Mouse (Mus musculus) T-helper 1 cell (primary cell): ENCODE measurements around the gene Bmp5.
"Not testable (repeated sequence)": the region's sequence is repeated elsewhere in the genome, so short reads cannot be mapped to it uniquely, and the experiment has no call there.

Experiments
- in situ Hi-C: fragments of 300-600 bp; cut with MboI, MseI; formaldehyde crosslinking; loops from one replicate; pipeline ENCODE4 v1.15.1; 2025; ENCODE audit warnings: high pct_unique_total_duplicates

Bmp5 gene

GRCm38 (mm10) chr9:75775129-75775845 is at the start of gene Bmp5:
Gene Bmp5 (plus strand): TSS chr9:75775364.
- in situ Hi-C loops, result no loop called here

- in situ Hi-C loops, result loop anchor here (25.0 kb wide), 1 partner anchor 352 kb away; no protein-coding TSS in a partner anchor
These were observed 15.1 kb upstream of the Bmp5 start for GRCm38 (mm10) chr9:75760075-75760474.

DNA sequence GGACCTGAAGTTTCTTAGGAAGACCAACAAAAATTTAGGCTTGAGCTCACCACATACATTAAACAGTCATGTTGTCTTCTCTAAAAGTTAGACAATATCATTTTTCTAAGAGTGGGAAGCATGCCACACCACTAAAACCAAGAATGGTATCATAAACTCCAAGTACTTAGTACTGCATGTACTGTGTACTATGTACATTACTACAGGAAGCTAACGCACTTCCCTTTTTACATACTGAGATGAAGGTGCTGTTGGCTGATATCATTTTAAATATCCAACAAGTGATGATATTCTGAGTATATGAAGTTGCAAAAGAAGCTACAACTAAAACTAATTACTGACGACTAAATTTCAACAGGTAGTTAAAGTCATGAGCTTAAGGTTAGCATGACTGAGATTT is 13.6 kb upstream of the Bmp5 start:
- in situ Hi-C loops, result loop anchor here (25.0 kb wide), 1 partner anchor 351 kb away; no protein-coding TSS in a partner anchor

DNA sequence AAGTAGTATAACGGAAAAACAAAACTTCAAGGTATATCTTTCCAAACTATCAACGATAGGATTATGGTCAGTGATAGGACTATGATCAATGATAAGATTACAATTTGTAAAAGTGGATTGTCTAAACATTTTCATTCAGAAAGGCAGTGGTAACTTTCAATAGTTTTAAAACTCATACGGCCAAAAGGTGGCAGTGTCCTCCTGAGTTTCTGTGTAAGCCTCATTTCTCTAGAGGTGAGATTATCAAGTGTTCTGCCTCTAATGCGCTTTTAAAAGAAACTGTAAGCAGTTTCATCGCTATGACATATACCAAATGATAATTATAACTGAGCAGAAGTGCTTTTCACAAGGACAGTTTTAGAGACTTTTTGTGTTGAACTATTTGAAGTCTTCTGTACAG is 12.7 kb upstream of the Bmp5 start:
- in situ Hi-C loops, result loop anchor here (25.0 kb wide), 1 partner anchor 350 kb away; no protein-coding TSS in a partner anchor

DNA sequence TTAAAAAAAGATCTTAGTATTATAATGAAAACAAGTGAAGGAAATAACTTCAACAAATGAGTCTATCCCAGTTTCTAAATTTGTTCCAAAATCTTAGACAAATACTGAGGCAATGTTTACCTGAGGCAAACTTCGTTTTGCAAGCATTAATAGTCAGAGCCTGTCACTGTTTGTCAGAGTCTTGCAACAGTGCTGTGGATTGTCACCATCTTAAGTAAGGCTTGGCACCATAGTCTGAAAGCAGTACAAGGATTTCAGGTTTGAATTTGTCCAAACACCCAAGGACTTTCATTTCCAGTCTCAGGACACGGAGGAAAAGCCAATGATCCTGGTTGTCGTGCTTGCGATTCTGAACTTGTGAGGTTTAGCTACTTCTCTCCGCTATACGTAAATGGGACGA is 10.4 kb upstream of the Bmp5 start:
- in situ Hi-C loops, result loop anchor here (25.0 kb wide), 1 partner anchor 348 kb away; no protein-coding TSS in a partner anchor

GRCm38 (mm10) chr9:75766521-75766920 is 8.6 kb upstream of the Bmp5 start:
- in situ Hi-C loops, result loop anchor here (25.0 kb wide), 1 partner anchor 346 kb away; no protein-coding TSS in a partner anchor

DNA sequence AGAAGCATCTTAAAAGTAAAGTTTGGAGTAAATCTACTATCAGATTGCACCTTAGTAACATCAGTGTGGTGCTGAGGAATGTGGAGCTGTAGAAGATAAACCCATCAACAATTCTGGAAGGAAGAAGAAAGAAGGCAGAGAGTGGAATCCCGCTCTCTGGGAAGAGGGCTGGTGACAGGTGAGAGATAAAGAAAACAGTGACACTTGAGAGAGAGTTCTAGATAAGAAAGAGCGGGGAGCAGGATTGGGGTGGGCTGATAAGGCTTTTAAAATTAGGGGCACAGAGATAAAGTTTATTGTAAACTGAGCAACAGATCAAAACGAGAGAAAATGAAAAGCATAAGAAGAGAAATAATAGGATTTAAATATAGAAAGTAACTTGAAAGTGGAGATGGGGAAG is 6.1 kb upstream of the Bmp5 start:
- in situ Hi-C loops, result loop anchor here (25.0 kb wide), 1 partner anchor 343 kb away; no protein-coding TSS in a partner anchor

DNA sequence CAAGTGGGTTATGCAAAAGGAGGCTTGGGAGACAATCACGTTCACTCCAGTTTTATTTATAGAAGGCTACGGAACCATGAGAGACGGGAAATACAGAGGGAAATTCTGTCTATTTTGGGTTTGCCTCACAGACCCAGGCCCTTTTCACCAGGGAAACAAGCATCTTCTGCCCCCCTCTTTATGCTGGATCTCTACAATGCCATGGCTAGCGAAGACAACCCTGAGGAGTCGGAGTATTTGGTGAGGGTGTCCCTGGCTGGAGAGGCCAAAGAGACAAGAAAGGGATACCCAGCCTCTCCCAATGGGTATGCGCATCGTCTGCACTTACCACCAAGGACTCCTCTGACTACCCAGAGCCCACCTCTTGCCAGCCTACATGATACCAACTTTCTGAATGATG is 989 bp downstream of the Bmp5 start:
- in situ Hi-C loops, result no loop called here

GRCm38 (mm10) chr9:75778762-75779346 is 3.7 kb downstream of the Bmp5 start:
- in situ Hi-C loops, result no loop called here

GRCm38 (mm10) chr9:75780558-75781276 is 5.6 kb downstream of the Bmp5 start:
- in situ Hi-C loops, result no loop called here

- in situ Hi-C loops, result no loop called here
These were observed 6.4 kb downstream of the Bmp5 start for GRCm38 (mm10) chr9:75781600-75781999.

- in situ Hi-C loops, result no loop called here
These were observed 8.4 kb downstream of the Bmp5 start for GRCm38 (mm10) chr9:75783573-75783972.

DNA sequence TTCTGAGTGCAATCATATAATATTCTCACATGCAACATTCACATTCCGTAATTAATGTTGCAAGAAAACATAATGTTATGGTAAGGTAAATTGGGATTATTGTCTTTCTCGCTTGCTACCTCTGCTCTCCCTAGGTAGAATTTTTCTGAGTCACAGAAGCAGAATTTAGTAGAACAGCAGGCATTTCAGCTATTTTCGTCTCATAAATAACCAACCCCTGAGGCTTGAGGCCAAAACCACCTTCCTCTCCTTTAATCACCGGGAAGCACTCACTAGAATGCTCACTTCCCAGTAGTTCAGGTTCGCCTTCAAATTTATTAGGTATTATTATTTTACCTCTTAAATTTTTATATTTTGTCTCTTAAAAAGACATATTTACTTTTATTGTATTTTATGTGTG is 10.8 kb downstream of the Bmp5 start:
- in situ Hi-C loops, result no loop called here

DNA sequence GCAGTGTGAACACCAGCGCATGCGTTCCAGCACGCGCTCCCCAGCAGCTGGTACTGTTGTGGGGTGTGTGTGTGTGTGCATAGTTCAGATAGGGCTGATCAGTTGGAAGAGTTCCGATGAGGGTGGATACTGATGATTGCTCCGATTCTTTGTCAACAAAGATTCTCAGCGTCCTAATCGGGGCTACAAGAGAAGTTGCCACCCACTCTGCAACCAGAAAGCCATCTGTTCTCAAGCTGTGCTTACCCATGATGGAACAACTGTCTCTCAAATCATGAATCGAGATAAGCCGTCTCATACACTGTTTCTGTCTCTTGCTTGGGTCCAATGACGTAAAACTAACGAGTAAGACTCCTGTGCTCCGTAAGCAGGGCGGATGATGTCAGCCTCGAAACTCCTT is 12.0 kb downstream of the Bmp5 start:
- in situ Hi-C loops, result no loop called here

GRCm38 (mm10) chr9:75789879-75790428 is 14.8 kb downstream of the Bmp5 start:
- in situ Hi-C loops, result no loop called here

DNA sequence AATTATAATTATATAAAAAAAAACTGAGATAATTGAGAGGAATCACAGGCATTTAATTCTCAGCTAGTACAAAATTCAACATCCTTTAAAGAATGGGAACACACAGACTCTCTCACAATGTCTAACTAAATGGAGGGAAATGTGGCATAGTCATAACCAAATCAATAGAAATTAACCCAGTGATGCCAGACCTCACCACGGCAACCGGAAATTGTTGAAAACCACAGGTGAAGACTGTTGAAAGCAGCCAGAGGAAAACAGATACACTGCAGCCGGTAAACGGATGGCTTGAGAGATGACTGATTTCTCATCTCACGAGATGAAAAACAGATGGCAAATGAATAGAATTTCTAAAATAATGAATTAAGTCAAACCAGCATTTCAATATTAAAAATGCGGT is 29.8 kb downstream of the Bmp5 start:
- in situ Hi-C loops, result no loop called here

DNA sequence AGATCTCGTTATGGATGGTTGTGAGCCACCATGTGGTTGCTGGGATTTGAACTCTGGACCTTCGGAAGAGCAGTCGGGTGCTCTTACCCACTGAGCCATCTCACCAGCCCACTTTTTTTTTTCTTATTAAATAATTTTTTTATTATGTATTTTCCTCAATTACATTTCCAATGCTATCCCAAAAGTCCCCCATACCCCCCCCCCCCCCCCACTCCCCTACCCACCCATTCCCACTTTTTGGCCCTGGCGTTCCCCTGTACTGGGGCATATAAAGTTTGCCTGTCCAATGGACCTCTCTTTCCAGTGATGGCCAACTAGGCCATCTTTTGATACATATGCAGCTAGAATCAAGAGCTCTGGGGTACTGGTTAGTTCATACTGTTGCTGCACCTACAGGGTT is 33.0 kb downstream of the Bmp5 start:
- in situ Hi-C loops, result not testable (repeated sequence)

GRCm38 (mm10) chr9:75808659-75809058 is 33.5 kb downstream of the Bmp5 start:
- in situ Hi-C loops, result no loop called here

DNA sequence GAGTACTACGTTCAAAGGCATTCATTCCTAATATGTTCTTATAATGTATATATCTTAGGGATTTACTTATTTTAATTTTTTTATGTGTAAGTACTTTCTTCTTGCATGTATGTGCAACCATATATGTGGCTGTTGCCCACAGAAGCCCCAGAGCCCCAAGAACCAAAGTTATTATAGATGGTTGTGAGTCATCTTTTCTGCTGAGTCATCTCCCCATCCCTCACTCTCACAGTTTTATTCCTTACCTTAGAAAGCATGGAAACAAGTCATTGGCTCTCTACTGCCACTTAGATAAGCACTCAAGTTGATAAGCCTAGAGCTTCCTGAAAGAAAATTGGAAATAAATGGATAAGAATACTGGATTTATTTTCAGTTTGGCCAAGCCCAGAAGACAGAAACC is 40.0 kb downstream of the Bmp5 start:
- in situ Hi-C loops, result no loop called here

GRCm38 (mm10) chr9:75818400-75818799 is 43.2 kb downstream of the Bmp5 start:
- in situ Hi-C loops, result no loop called here

GRCm38 (mm10) chr9:75832468-75832867 is 57.3 kb downstream of the Bmp5 start:
- in situ Hi-C loops, result no loop called here

GRCm38 (mm10) chr9:75833189-75833732 is 58.1 kb downstream of the Bmp5 start:
- in situ Hi-C loops, result no loop called here
